Mouse (Mus musculus) liver, adult 2 months (tissue): Measurements from ENCODE around the gene Ier3.

ENCODE experiments used
- CTCF ChIP-seq: fragments of 200-500 bp; IDR thresholded peaks from 2 replicates; pipeline ENCODE4 v1.5.1; 2011; ENCODE audit warnings: low read depth, low read length, control low read depth
- POLR2A ChIP-seq: fragments of 200-500 bp; IDR thresholded peaks from 2 replicates; pipeline ENCODE4 v1.6.1; 2011; ENCODE audit warnings: low read length, control low read depth; ENCODE audit not compliant: insufficient read depth; ENCODE audit errors: extremely low read depth

GRCm38 (mm10) chr17:35783944-35784343 lies 37.5 kb upstream of the Ier3 start:
- TF ChIP-seq CTCF (no peak), POLR2A (no peak)
